Mouse (Mus musculus): ENCODE measurements around the gene Fam174a. TPM values are rescaled to one million over a fixed set of nuclear protein-coding genes. Genes with fewer than 3 reads are reported as not detected.

Gene Fam174a
- 36.3 and 56.5 TPM in 2 replicates for polyA plus RNA-seq (2012; rRNA removed)

DNA sequence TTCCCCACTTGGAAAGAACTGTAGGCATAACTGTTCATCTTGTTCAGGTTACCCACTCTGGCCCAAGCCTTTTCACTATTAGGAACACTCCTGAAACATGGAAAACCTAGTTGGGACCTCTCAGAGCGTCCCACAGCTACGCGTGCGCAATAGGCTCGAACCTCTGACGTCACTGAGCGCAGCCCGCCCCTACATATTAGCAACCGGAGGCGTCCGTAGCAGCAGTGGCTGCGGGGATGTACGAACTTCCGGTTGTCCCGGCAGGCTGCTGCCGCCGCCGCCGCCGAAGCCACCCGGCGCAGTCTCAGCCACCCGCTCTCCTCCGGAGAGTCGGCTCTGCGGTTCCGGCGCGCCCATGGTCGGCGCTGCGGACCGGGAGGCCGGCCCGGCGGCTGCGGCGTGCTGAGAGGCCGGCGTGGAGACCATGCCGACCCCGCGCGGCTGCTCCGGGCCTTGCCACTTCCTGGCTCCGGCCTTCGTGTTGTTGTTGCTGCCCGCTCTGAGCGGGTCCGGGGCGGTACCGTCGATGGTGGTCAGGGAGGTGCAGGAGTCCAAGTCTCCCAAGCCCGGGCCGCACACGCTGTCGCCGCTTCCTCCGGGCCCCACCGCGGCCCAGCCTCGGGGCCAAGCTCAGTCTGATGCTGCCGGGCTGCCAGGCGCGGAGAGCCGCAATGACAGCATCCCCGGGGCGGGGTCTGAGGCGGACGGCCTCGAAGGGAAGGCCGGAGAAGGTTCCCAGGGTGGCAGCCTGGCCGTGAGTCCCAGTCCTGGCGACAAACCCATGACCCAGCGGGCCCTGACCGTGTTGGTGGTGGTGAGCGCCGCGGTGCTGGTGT, at the start of gene Fam174a:
Gene Fam174a (plus strand): TSS at position 231 of the 836 bp plus-strand sequence.

